Comparison of ENCODE assay signal across 24 mouse cellular contexts in genomic region chr4:133340217-133340616, GRCm38 (mm10). TPM values are rescaled to one million over a fixed set of nuclear protein-coding genes. Genes with fewer than 3 reads are reported as not detected.
DNase-seq lines count a peak whose midpoint lies in the region; ATAC-seq and TF ChIP-seq lines count a peak whose summit lies in the region.
"Had no signal": no experiment of that assay in that cellular context is flagged by ENCODE, and none has a peak within 500 bp of the region (broad histone marks: within the 10 kb centered on the region; RNA-seq: fewer than 3 reads in every experiment).

No protein-coding gene starts in this region.

- H3K9me3 ChIP-seq in heart, embryonic 12.5 days (replicated peaks), result no peaks in the 10 kb centered on the region
- H3K9me3 ChIP-seq in liver, embryonic 12.5 days (replicated peaks), result no peaks in the 10 kb centered on the region
- H3K9me3 ChIP-seq in liver, embryonic 11.5 days (ENCODE audit: control insufficient read depth, low read length), result no peaks in the 10 kb centered on the region
- no peaks in the 10 kb centered on the region for H3K9me3 ChIP-seq in stomach, postnatal 0 days (ENCODE audit: control insufficient read depth, low read length)
- H3K9me3 ChIP-seq: embryonic facial prominence, embryonic 15.5 days; forebrain, embryonic 15.5 days; heart, embryonic 15.5 days; hindbrain, embryonic 15.5 days; limb, embryonic 10.5 days; midbrain, embryonic 13.5 days; neural tube, embryonic 12.5 days had no signal

- no peak for TF ChIP-seq EP300 in heart, adult 2 months (IDR thresholded peaks at IDR 0.05; ENCODE audit: insufficient read depth, low read depth, low read length)
- TF ChIP-seq EP300 in stomach, postnatal 0 days (optimal IDR thresholded peaks at IDR 0.05), result no peak

- H3K4me3 ChIP-seq in heart, adult 2 months, result no peak overlapping the region
- no peak overlapping the region for H3K4me3 ChIP-seq in heart, embryonic 12.5 days
- no peak overlapping the region for H3K4me3 ChIP-seq in liver, embryonic 12.5 days
- no peak overlapping the region for H3K4me3 ChIP-seq in liver, embryonic 11.5 days (ENCODE audit: low read depth, low read length)
- H3K4me3 ChIP-seq in stomach, postnatal 0 days (ENCODE audit: low read depth, low read length), result no peak overlapping the region

- no peak for TF ChIP-seq POLR2A in heart, adult 2 months (IDR thresholded peaks at IDR 0.05; ENCODE audit: insufficient read depth, low read depth, low read length)

- no peak overlapping the region for H3K27ac ChIP-seq in heart, adult 2 months
- no peak overlapping the region for H3K27ac ChIP-seq in heart, embryonic 12.5 days (ENCODE audit: poor library complexity, severe bottlenecking)
- H3K27ac ChIP-seq in liver, embryonic 12.5 days, result no peak overlapping the region
- no peak overlapping the region for H3K27ac ChIP-seq in liver, embryonic 11.5 days (ENCODE audit: low read depth, low read length)
- H3K27ac ChIP-seq in stomach, postnatal 0 days (replicated peaks), result no peak overlapping the region
- H3K27ac ChIP-seq: embryonic facial prominence, embryonic 15.5 days; forebrain, embryonic 15.5 days; heart, embryonic 15.5 days; midbrain, embryonic 13.5 days; neural tube, embryonic 12.5 days had no signal

- no peaks in the 10 kb centered on the region; the same call in 1 of the 2 replicates for H3K4me1 ChIP-seq in heart, adult 2 months (ENCODE audit: control insufficient read depth, insufficient read depth, low read length)
- peaks cover 7% of the 10 kb centered on the region for H3K4me1 ChIP-seq in heart, embryonic 12.5 days (replicated peaks)
- peaks cover 25% of the 10 kb centered on the region for H3K4me1 ChIP-seq in liver, embryonic 12.5 days
- peaks cover 12% of the 10 kb centered on the region for H3K4me1 ChIP-seq in liver, embryonic 11.5 days (replicated peaks; ENCODE audit: control insufficient read depth, insufficient read depth, low read length)
- no peaks in the 10 kb centered on the region for H3K4me1 ChIP-seq in stomach, postnatal 0 days (replicated peaks; ENCODE audit: control insufficient read depth, insufficient read depth)

- TF ChIP-seq CTCF in heart, adult 2 months (IDR thresholded peaks at IDR 0.05), result peak; percentile 19; the same call in 1 of the 2 replicates
- TF ChIP-seq CTCF in stomach, postnatal 0 days (IDR thresholded peaks at IDR 0.05; ENCODE audit: low read depth), result peak; percentile 25; the same call in 1 of the 2 replicates

- H3K27me3 ChIP-seq in heart, adult 2 months (ENCODE audit: control insufficient read depth, insufficient read depth, low read length), result no peaks in the 10 kb centered on the region
- H3K27me3 ChIP-seq in heart, embryonic 12.5 days (replicated peaks), result 0 out of 2 replicates have a peak, but pooled peaks cover 7% of the 10 kb centered on the region
- H3K27me3 ChIP-seq in liver, embryonic 12.5 days (replicated peaks), result peaks cover 29% of the 10 kb centered on the region
- no peaks in the 10 kb centered on the region; the same call in 1 of the 2 replicates for H3K27me3 ChIP-seq in liver, embryonic 11.5 days (replicated peaks; ENCODE audit: control insufficient read depth, insufficient read depth, low read length)
- no peaks in the 10 kb centered on the region for H3K27me3 ChIP-seq in stomach, postnatal 0 days (ENCODE audit: control insufficient read depth, insufficient read depth, low read length)
- H3K27me3 ChIP-seq: embryonic facial prominence, embryonic 15.5 days; heart, embryonic 15.5 days; neural tube, embryonic 12.5 days had no signal

- H3K4me2 ChIP-seq in heart, embryonic 12.5 days, result no peak overlapping the region
- peak overlapping the region; percentile 98; the same call in 1 of the 2 replicates for H3K4me2 ChIP-seq in liver, embryonic 12.5 days
- no peak overlapping the region; the same call in 1 of the 2 replicates for H3K4me2 ChIP-seq in liver, embryonic 11.5 days
- no peak overlapping the region for H3K4me2 ChIP-seq in stomach, postnatal 0 days (replicated peaks; ENCODE audit: low read depth)

- intact Hi-C loops in heart, adult 2 months (cut with DNase I), result no loop called here

- H3K9ac ChIP-seq in heart, adult 2 months (ENCODE audit: low read depth, low read length), result no peak overlapping the region
- H3K9ac ChIP-seq in heart, embryonic 12.5 days, result no peak overlapping the region
- 0 out of 2 replicates have a peak overlapping the region, but pooled peaks have one; percentile 47 for H3K9ac ChIP-seq in liver, embryonic 12.5 days
- no peak overlapping the region for H3K9ac ChIP-seq in liver, embryonic 11.5 days (ENCODE audit: low read depth, low read length)
- H3K9ac ChIP-seq in stomach, postnatal 0 days (ENCODE audit: low read length), result no peak overlapping the region
- H3K9ac ChIP-seq: embryonic facial prominence, embryonic 15.5 days; forebrain, embryonic 15.5 days; heart, embryonic 15.5 days; hindbrain, embryonic 15.5 days; lung, embryonic 14.5 days; midbrain, embryonic 13.5 days; neural tube, embryonic 12.5 days had no signal

- H3K36me3 ChIP-seq in heart, adult 2 months (ENCODE audit: control insufficient read depth, insufficient read depth, low read length), result no peaks in the 10 kb centered on the region; the same call in 1 of the 2 replicates
- 0 out of 2 replicates have a peak, but pooled peaks cover 2% of the 10 kb centered on the region for H3K36me3 ChIP-seq in heart, embryonic 12.5 days
- no peaks in the 10 kb centered on the region for H3K36me3 ChIP-seq in liver, embryonic 12.5 days
- H3K36me3 ChIP-seq in liver, embryonic 11.5 days (ENCODE audit: control insufficient read depth, insufficient read depth, low read length), result no peaks in the 10 kb centered on the region
- no peaks in the 10 kb centered on the region for H3K36me3 ChIP-seq in stomach, postnatal 0 days (ENCODE audit: control insufficient read depth, insufficient read depth, low read length)
- H3K36me3 ChIP-seq: embryonic facial prominence, embryonic 15.5 days; forebrain, embryonic 15.5 days; heart, embryonic 15.5 days; hindbrain, embryonic 15.5 days; neural tube, embryonic 12.5 days had no signal

- H3K79me2 ChIP-seq in heart, adult 2 months (replicated peaks; ENCODE audit: control insufficient read depth, insufficient read depth, low read length), result no peaks in the 10 kb centered on the region

- ATAC-seq in heart, embryonic 12.5 days (ENCODE audit: insufficient number of reproducible peaks, low FRiP score), result no peak
- no peak for ATAC-seq in liver, embryonic 12.5 days
- no peak for ATAC-seq in liver, embryonic 11.5 days (replicated peaks; ENCODE audit: low FRiP score)
- no peak for ATAC-seq in stomach, postnatal 0 days (ENCODE audit: low FRiP score, low TSS enrichment)

- WGBS in heart, adult 2 months, result 83% methylated on average over 2 of the region's 2 CpGs
- 80% methylated on average over 2 of the region's 2 CpGs for WGBS in heart, embryonic 12.5 days
- WGBS in liver, embryonic 12.5 days (ENCODE audit: insufficient replicate concordance), result 77% methylated on average over 2 of the region's 2 CpGs
- WGBS in liver, embryonic 11.5 days, result 80% methylated on average over 2 of the region's 2 CpGs
- WGBS in stomach, postnatal 0 days, result 76% methylated on average over 2 of the region's 2 CpGs

- DNase-seq in heart, adult 2 months, result no peak
- no peak for DNase-seq in liver, embryonic 11.5 days (ENCODE audit: low spot score)
- peak; percentile 1 for DNase-seq in ES-CJ7 (ENCODE audit: low read depth, low spot score)
- DNase-seq in stomach, postnatal 0 days (ENCODE audit: low spot score), result no peak
- no peak for DNase-seq in thymus, adult 18-20 months
- DNase-seq: adrenal gland, postnatal 14 days; cerebellum, adult 8-10 months; gastrocnemius, postnatal 14 days; heart, adult 18-20 months; heart, postnatal 36 days; kidney, postnatal 36 days; lung, embryonic 14.5 days; right cerebral cortex, postnatal 14 days; spleen, adult 18-20 months; thymus, postnatal 25 days had no signal

RNA-seq across cellular contexts. Expression of gene Wdtc1, which starts 13.1 kb away (rescaled TPM):
- total RNA-seq in heart, adult 2 months (2021), result 10 to 100 TPM; 73.6 to 96.1 TPM
- polyA plus RNA-seq in heart, adult 2 months (2012; rRNA removed), result 61.8 and 65.1 TPM in 2 replicates
- polyA plus RNA-seq in heart, embryonic 12.5 days (2016; fragmentation: Nextera tagmentation; extraction: Ambion mirVana), result 16.1 and 17.9 TPM in 2 replicates
- polyA plus RNA-seq in liver, embryonic 12.5 days (2016; fragmentation: Nextera tagmentation; extraction: Ambion mirVana), result 10.0 and 11.2 TPM in 2 replicates
- 14.0 and 14.5 TPM in 2 replicates for polyA plus RNA-seq in liver, embryonic 11.5 days (2014; fragmentation: Nextera tagmentation; extraction: Ambion mirVana)
- polyA plus RNA-seq in stomach, postnatal 0 days (2015; fragmentation: Nextera tagmentation; extraction: Ambion mirVana), result 6.2 and 7.7 TPM in 2 replicates

RNA-seq across cellular contexts. Expression of gene Slc9a1, which starts 29.3 kb away (rescaled TPM):
- total RNA-seq in heart, adult 2 months (2021), result 10 to 100 TPM; 17.0 to 17.4 TPM
- polyA plus RNA-seq in heart, adult 2 months (2012; rRNA removed), result 21.4 and 21.5 TPM in 2 replicates
- polyA plus RNA-seq in heart, embryonic 12.5 days (2016; fragmentation: Nextera tagmentation; extraction: Ambion mirVana), result 7.3 and 8.8 TPM in 2 replicates
- 4.2 and 4.9 TPM in 2 replicates for polyA plus RNA-seq in liver, embryonic 12.5 days (2016; fragmentation: Nextera tagmentation; extraction: Ambion mirVana)
- 6.9 and 7.7 TPM in 2 replicates for polyA plus RNA-seq in liver, embryonic 11.5 days (2014; fragmentation: Nextera tagmentation; extraction: Ambion mirVana)
- polyA plus RNA-seq in stomach, postnatal 0 days (2015; fragmentation: Nextera tagmentation; extraction: Ambion mirVana), result 6.0 and 7.1 TPM in 2 replicates
